In the genomic region with DNA sequence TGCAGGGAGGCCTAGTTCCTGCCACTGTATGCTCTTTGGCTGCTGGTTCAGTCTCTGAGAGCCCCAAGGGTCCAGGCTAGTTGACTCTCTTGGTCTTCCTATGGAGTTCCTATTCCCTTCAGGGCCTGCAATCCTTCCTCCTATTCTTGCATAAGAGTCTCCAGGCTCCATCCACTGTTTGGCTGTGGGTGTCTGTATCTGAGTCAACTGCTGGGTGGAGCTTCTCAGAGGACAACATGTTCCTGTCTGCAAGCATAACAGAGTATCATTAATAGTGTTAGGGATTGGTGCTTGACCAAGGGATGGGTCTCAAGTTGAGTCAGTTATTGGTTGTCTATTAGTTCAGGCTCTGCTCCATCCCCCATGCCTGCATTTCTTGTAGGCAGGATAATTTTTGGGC, we compare ENCODE assay signal across 1 mouse cellular context. TPM values are rescaled to one million over a fixed set of nuclear protein-coding genes. Genes with fewer than 3 reads are reported as not detected.
"Had no signal": no experiment of that assay in that cellular context is flagged by ENCODE, and none has a peak within 500 bp of the region (broad histone marks: within the 10 kb centered on the region; RNA-seq: fewer than 3 reads in every experiment).

No protein-coding gene starts in this region.

RNA-seq across cellular contexts. Expression of gene Fate1, which starts 4.9 kb away (rescaled TPM):
- total RNA-seq: neutrophil, adult 5-6 weeks had no signal

RNA-seq across cellular contexts. Expression of gene Cnga2, which starts 14.0 kb away (rescaled TPM):
- total RNA-seq: neutrophil, adult 5-6 weeks had no signal

RNA-seq across cellular contexts. Expression of gene Prrg3, which starts 15.3 kb away (rescaled TPM):
- total RNA-seq: neutrophil, adult 5-6 weeks had no signal
